Mouse (Mus musculus): ENCODE results near the gene Ang. TPM values are rescaled to one million over a fixed set of nuclear protein-coding genes. Genes with fewer than 3 reads are reported as not detected.

Gene Ang
- total and polyA plus RNA-seq, 2 experiments from 2014 or later = 1.9 to 3.9 TPM

DNA sequence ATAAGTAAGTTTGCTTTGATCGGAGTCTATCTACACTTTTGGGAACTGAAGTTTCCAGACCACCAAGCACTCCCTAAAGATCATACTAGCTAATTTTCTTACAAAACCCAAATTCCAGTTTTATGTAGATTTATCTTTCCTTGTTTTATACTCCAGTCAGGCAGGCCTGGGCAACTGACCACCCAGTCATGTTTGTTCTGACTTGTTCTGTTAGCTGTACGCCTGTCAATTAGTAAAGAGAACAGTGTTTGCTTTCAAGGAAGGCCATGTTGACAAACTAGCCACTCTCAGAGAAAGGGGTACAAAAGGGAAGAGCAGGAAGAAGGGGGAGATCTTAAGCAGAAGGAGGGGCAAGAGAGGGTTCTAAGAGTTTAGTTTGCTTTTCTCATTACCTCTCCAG is 13.4 kb downstream of the Ang start:
- no peak for DNase-seq (ENCODE audit: low spot score)
- no peak for TF ChIP-seq CTCF (IDR thresholded peaks at IDR 0.05; ENCODE audit: low read depth)

DNA sequence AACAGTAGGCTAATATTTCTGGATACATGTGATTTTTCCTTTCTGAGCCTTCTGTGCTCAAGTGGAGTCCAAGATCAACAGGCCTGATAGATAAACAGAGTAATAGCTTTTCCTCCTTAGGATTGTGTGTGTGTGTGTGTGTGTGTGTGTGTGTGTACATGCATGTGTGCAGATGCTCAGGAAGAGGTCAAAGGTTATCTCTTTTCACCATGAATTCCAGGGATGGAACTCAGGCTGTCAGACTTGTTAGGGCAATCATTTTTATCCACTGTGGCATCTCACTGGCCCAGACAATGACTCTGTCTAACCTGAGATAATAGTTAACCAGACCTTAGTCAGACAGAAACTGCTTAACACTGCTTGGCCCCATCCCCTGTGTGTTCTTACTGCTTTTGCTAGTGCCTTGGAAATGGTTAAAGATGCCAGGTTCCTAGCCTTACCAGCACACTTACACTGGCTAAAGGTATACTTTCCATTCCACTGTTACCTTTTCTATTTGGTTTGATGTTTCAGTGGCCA is 15.6 kb downstream of the Ang start:
- H3K4me2 ChIP-seq (ENCODE audit: low read depth, low read length) = no peak overlapping the region
- DNase-seq (ENCODE audit: low spot score) (no peak), ATAC-seq (no peak)
- no peaks in the 10 kb centered on the region for H3K9me3 ChIP-seq (ENCODE audit: low read length)
- no peaks in the 10 kb centered on the region for H3K36me3 ChIP-seq (ENCODE audit: insufficient read depth, low read length)
- H3K9ac ChIP-seq (replicated peaks; ENCODE audit: low read length) = no peak overlapping the region
- H3K4me1 ChIP-seq (ENCODE audit: insufficient read depth, low read length) = no peaks in the 10 kb centered on the region
- no peak overlapping the region for H3K4me3 ChIP-seq (ENCODE audit: low read length)
- TF ChIP-seq CTCF (IDR thresholded peaks at IDR 0.05; ENCODE audit: low read depth) = no peak
- no peaks in the 10 kb centered on the region for H3K27me3 ChIP-seq (ENCODE audit: insufficient read depth, low read length)
- H3K27ac ChIP-seq = no peak overlapping the region

More for the DNA sequence above, 13.4 kb downstream of the Ang start:
- 88% methylated on average over 2 of the region's 2 CpGs for WGBS
- Histone ChIP-seq H3K4me1 (ENCODE audit: insufficient read depth, low read length) (no peaks in the 10 kb centered on the region), H3K4me2 (ENCODE audit: low read depth, low read length) (no peak overlapping the region), H3K9ac (replicated peaks; ENCODE audit: low read length) (no peak overlapping the region), H3K9me3 (ENCODE audit: low read length) (no peaks in the 10 kb centered on the region), H3K36me3 (ENCODE audit: insufficient read depth, low read length) (no peaks in the 10 kb centered on the region), H3K27me3 (ENCODE audit: insufficient read depth, low read length) (no peaks in the 10 kb centered on the region), H3K27ac (no peak overlapping the region), H3K4me3 (ENCODE audit: low read length) (no peak overlapping the region)
- ATAC-seq = no peak

GRCm38 (mm10) chr14:51111966-51112365 is 21.0 kb downstream of the Ang start:
- TF ChIP-seq CTCF (IDR thresholded peaks at IDR 0.05; ENCODE audit: low read depth) = no peak
- H3K27me3 ChIP-seq (ENCODE audit: insufficient read depth, low read length) = no peaks in the 10 kb centered on the region

DNA sequence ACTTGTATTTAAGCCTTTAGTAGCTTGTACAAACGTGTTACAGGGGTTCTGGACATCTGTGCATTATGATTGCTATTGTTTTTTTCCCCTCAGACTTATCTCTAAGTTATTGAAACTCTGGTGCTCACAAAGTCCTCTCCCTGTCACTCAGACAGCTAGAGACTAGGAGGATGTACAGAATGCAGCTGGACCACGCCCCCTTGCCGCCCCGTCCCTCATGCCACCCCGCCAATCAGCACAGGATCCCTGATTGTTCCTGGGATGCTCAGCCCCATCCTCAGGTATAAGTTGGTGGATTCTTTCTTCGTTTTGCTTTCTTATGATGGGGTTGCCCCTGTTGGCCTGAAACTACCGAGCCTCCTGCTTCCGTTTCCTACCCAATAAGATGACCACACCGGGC is 22.5 kb downstream of the Ang start:
- no peak overlapping the region for H3K4me2 ChIP-seq (ENCODE audit: low read depth, low read length)
- WGBS = 39% methylated on average over 9 of the region's 9 CpGs

More at GRCm38 (mm10) chr14:51111966-51112365, 21.0 kb downstream of the Ang start:
- no peaks in the 10 kb centered on the region for H3K9me3 ChIP-seq (ENCODE audit: low read length)
- no peaks in the 10 kb centered on the region for H3K4me1 ChIP-seq (ENCODE audit: insufficient read depth, low read length)
- H3K9ac ChIP-seq (replicated peaks; ENCODE audit: low read length) = no peak overlapping the region
- no peak overlapping the region for H3K4me2 ChIP-seq (ENCODE audit: low read depth, low read length)
- DNase-seq (ENCODE audit: low spot score) (no peak), ATAC-seq (no peak)
- no peaks in the 10 kb centered on the region for H3K36me3 ChIP-seq (ENCODE audit: insufficient read depth, low read length)
- WGBS = 65% methylated on average over 3 of the region's 3 CpGs
- H3K4me3 ChIP-seq (ENCODE audit: low read length) = no peak overlapping the region
- no peak overlapping the region for H3K27ac ChIP-seq

GRCm38 (mm10) chr14:51113916-51114560 is 23.1 kb downstream of the Ang start, which contains the start of gene Eddm3b:
TSS of gene Eddm3b (plus strand) at chr14:51114426.
- DNase-seq (ENCODE audit: low spot score) (no peak), ATAC-seq (no peak)
- no peak within 1 kb of the TSS for H3K9ac ChIP-seq (replicated peaks; ENCODE audit: low read length)
- H3K4me3 ChIP-seq (ENCODE audit: low read length) = no peak within 1 kb of the TSS
- H3K27ac ChIP-seq = no peak within 1 kb of the TSS
- no peaks in the 10 kb centered on the region for H3K4me1 ChIP-seq (ENCODE audit: insufficient read depth, low read length)
- H3K4me2 ChIP-seq (ENCODE audit: low read depth, low read length) = no peak within 1 kb of the TSS
- WGBS = 44% methylated on average over 12 of the region's 12 CpGs
- H3K36me3 ChIP-seq (ENCODE audit: insufficient read depth, low read length) = no peaks in the 10 kb centered on the region
- H3K27me3 ChIP-seq (ENCODE audit: insufficient read depth, low read length) = no peaks in the 10 kb centered on the region
- no peaks in the 10 kb centered on the region for H3K9me3 ChIP-seq (ENCODE audit: low read length)
- no peak for TF ChIP-seq CTCF (IDR thresholded peaks at IDR 0.05; ENCODE audit: low read depth)

More for the DNA sequence above, 22.5 kb downstream of the Ang start:
- H3K9me3 ChIP-seq (ENCODE audit: low read length) = no peaks in the 10 kb centered on the region
- no peaks in the 10 kb centered on the region for H3K4me1 ChIP-seq (ENCODE audit: insufficient read depth, low read length)
- no peak overlapping the region for H3K4me3 ChIP-seq (ENCODE audit: low read length)
- H3K27me3 ChIP-seq (ENCODE audit: insufficient read depth, low read length) = no peaks in the 10 kb centered on the region
- H3K27ac ChIP-seq = no peak overlapping the region
- no peak overlapping the region for H3K9ac ChIP-seq (replicated peaks; ENCODE audit: low read length)
- DNase-seq (ENCODE audit: low spot score) (no peak), ATAC-seq (no peak)
- no peaks in the 10 kb centered on the region for H3K36me3 ChIP-seq (ENCODE audit: insufficient read depth, low read length)
- TF ChIP-seq CTCF (IDR thresholded peaks at IDR 0.05; ENCODE audit: low read depth) = no peak

GRCm38 (mm10) chr14:51125684-51126083 is 34.7 kb downstream of the Ang start:
- Histone ChIP-seq H3K4me2 (ENCODE audit: low read depth, low read length) (no peak overlapping the region), H3K36me3 (ENCODE audit: insufficient read depth, low read length) (no peaks in the 10 kb centered on the region), H3K9ac (replicated peaks; ENCODE audit: low read length) (no peak overlapping the region), H3K4me1 (ENCODE audit: insufficient read depth, low read length) (no peaks in the 10 kb centered on the region), H3K27ac (no peak overlapping the region), H3K4me3 (ENCODE audit: low read length) (no peak overlapping the region), H3K27me3 (ENCODE audit: insufficient read depth, low read length) (no peaks in the 10 kb centered on the region), H3K9me3 (ENCODE audit: low read length) (0 out of 2 replicates have a peak, but pooled peaks cover 3% of the 10 kb centered on the region)
- no peak for TF ChIP-seq CTCF (IDR thresholded peaks at IDR 0.05; ENCODE audit: low read depth)
- 90% methylated on average over 6 of the region's 6 CpGs for WGBS
- no peak for DNase-seq (ENCODE audit: low spot score)
- ATAC-seq = no peak

GRCm38 (mm10) chr14:51127648-51128258 is 36.8 kb downstream of the Ang start:
- no peaks in the 10 kb centered on the region for H3K36me3 ChIP-seq (ENCODE audit: insufficient read depth, low read length)
- WGBS = 66% methylated on average over 2 of the region's 2 CpGs
- H3K9me3 ChIP-seq (ENCODE audit: low read length) = 0 out of 2 replicates have a peak, but pooled peaks cover 3% of the 10 kb centered on the region
- no peak for TF ChIP-seq CTCF (IDR thresholded peaks at IDR 0.05; ENCODE audit: low read depth)
- H3K4me1 ChIP-seq (ENCODE audit: insufficient read depth, low read length) = no peaks in the 10 kb centered on the region
- no peak overlapping the region for H3K4me3 ChIP-seq (ENCODE audit: low read length)
- ATAC-seq = no peak
- no peak overlapping the region for H3K9ac ChIP-seq (replicated peaks; ENCODE audit: low read length)
- no peak overlapping the region for H3K27ac ChIP-seq
- no peak for DNase-seq (ENCODE audit: low spot score)
- no peaks in the 10 kb centered on the region for H3K27me3 ChIP-seq (ENCODE audit: insufficient read depth, low read length)
- H3K4me2 ChIP-seq (ENCODE audit: low read depth, low read length) = no peak overlapping the region
